Mouse (Mus musculus) brain, embryonic 18.5 days (tissue): Measurements from ENCODE around the gene Tirap.

Experiments
- DNase-seq: peaks from one replicate; pipeline ENCODE4 v3.0.0-alpha.2; 2012; ENCODE audit warnings: low read depth, low spot score

The Tirap gene

DNA sequence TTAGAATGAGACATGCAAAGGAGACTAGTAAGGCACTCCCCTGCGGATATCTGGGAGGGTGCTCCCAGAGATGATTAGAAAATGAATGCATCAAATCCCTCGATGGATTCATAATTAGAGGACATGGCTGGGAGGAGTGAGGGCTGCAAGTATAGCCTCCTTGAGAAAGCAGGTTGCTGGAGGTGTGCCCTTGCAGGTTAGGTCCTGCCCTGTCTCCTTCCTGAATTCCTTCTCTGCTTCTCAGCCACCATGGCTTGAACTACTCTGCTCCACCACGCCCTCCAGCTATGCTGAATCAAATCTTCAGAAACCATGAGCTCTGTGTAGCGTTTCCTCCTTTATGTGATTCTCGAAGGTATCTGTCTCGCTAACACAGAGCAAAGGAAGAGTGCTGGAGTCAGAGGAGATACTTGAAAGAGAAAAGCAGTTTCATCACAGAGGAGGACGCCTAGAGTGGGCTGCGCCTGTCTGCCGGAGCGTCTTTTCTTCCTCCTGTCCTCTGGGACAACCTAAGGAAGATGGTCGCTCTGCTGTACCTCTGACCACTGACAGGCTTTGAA, 7.0 kb downstream of the Tirap start:
- DNase-seq, result no peak

DNA sequence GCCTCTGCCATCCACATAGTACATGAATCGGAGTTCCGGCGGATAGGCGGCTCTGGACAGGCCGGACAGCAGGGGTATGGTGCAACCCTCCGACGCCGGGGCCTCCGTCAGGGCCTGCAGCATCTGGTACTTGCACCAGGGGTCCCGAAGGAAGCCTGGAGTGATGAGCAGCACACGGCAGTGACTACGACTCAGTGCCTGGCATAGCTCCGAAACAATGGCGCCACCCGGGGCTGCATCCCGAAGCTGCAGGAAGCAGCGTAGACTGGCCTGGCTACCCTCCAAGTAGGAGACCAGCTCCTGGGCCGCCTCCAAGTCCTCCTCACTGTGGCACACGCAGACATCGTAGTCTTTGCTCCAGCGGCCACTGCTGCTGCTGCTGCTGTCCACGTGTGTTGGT, 11.4 kb downstream of the Tirap start:
- no peak for DNase-seq

DNA sequence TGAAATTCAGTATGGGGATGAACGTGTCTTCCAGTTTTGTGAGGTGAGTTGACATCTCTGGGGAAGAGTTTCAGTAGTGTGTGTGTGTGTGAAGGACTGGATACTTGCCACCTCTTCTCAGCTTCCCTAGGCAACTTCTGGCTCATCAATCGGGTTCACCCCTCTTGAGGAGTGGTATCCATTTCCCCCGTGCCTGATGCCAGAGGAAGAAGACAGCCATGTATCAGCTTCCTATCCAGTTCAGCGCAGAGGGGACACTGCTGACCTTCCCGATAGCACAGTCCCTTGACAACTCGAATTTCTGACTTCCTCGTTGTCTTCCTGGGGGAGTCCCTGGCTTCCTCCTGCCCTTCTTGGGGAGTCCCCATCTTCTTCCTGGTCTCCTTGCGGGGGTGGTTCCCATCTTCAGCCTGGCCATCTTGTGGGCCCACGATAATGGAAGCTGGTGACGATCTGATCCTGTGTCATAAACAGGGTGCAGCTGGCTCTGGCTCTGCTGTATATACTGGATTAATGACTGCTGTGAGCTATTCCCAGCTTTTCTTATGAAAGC, 12.7 kb downstream of the Tirap start:
- no peak for DNase-seq

DNA sequence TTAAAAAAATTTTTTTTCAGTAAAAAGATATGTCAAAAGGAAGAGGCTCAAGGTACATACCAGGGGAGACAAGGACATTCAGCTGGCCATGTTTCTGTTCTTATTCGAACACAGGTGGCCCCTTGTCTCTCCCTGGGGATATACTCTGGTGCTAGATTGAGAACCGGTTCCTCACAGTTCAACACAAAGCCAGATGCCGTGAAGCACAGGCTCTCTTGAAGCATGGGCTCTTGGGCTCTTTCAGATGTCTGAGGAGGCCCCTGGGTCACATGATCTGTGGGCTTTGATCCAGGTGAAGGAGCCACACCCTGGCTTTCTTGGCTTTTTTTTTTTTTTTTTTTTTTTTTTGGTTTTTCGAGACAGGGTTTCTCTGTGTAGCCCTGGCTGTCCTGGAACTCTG, 13.7 kb downstream of the Tirap start:
- DNase-seq, result no peak

DNA sequence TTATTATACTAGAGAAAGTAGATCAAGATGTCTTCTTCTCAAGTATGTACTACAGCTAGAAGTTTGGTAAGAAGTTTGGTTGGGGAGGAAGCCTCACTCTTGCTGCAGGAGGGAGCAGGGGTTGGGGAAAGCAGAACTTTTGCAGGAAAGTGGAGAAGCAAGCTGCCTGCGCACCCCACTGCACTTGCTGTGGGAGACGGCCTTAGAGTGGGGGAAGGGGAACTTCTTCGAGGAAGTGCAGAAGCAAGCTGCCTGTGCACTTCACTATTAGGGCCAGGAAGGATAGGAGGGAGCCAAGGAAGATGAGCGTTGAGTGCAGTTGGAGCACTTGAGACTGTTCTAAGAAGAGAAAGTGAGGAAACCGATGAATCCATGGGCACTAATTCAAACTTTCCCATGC, 16.7 kb downstream of the Tirap start:
- no peak for DNase-seq

DNA sequence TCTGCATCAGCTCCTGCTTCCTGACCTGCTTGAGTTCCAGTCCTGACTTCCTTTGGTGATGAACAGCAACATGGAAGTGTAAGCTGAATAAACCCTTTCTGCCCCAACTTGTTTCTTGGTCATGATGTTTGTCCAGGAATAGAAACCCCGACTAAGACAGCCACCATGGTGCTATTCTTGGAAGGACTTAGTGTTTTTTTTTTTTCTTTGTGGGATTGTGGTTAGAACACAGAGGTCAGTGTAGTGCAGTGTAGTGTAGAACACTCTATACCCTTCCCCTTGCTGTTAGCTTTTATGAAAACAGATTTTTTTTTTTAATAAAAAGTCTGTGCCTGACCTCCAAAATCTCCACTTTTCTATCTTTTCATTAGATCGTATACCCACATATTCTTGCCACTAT, 17.3 kb downstream of the Tirap start:
- no peak for DNase-seq

DNA sequence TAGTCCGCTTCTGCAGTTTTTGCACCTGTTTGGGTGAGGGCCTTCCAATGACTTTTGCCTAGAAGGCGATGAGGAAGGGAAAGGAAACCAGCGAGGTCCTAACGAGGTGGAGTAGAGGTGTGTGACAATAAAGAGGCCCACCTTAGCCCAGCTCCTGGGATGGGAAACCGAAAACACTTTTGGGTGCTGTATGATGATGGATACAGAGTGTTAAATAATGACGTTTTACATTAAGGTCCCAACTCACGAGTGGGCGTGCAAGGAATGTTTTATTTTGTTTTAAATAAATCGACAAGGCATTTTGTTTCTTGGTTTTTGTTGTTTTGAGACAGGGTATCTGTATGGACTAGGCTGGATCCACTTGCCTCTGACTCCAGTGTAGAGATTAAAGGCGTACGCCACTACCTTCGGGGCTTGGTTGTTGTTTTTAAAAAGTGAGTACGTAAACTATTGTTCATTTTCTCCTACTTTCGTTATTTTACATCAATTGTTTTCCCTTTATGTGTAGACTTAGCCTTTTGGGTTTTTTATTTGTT, 23.9 kb downstream of the Tirap start:
- DNase-seq, result no peak

DNA sequence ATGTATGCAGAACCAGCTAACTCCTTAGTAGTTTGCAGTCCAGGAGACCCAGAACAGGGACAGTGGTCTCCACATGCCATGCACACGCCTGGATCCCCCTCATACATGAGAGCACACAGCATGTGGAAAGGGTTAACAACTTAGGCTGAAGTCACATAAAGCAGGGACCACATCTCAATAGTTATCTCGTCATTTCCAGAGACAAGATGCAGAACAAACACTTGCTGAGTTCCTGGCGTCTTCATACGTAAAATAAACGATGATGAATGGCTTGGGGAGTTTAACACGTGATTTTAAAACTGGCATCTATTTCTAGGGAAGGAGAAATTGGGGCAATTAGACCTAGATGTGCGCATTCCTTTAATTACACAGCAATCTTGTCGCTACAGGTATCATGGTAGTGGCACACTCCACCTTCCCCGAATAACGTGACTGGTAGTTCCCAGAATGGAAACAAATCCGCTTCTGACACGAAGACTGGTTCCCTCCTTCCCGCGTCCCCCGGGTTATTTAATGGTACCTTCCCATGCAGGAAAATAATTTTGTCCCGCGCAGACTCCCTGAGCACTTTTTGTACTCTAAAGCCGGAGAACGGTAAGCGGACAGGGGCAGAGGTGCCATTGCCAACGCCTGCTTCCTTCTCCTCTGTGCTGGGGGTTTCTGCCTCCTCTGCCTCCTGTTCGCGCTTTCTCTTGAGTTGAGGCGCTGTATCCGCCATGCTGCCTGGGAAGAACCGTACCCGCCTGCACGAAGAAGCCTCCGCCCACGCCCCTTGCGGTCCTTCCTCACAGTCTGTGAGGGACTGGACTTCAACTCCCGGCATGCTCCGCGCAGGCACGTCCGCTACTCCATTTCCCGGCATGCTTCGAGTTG, 24.6 kb downstream of the Tirap start, which contains the start of gene Dcps:
Gene Dcps (minus strand): TSS at position 811 of the 873 bp plus-strand sequence.
- peak; percentile 92 for DNase-seq

DNA sequence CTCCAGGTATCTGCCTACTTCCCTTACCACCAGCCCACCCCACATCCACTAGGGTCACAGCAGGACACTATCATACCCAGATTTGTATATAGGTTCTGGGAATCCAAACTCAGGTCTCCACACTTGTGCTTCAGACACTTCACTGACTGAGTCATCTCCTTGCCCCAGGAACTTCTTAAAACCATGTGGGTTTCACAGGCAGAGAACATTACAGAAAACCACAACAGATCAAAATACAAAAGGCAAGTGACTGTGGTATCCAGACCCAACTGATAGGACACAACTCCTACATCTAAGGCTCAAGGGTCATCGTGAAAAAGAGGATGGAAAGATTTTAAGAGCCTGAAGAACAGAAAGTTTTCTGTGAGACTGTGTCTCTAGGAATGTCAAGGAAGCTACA, 26.8 kb downstream of the Tirap start:
- DNase-seq, result no peak

DNA sequence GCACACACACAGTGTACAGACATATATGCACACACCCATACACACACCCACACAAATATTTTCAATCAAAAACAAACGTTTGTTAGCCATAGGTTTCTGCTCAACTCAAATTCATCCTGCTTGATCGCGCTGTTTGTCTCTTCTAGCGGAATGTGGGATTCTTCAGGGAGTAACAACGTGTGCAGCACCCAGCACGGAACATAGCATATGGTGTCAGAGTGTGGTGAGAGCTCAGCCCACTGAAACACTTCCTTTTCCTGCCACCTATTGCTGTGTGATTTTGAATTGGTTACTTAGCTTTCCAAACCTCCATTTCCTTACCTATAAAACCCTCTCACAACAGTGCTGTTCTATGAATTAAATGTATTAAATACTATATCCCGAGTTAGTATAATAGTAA, 30.0 kb downstream of the Tirap start:
- DNase-seq, result no peak

DNA sequence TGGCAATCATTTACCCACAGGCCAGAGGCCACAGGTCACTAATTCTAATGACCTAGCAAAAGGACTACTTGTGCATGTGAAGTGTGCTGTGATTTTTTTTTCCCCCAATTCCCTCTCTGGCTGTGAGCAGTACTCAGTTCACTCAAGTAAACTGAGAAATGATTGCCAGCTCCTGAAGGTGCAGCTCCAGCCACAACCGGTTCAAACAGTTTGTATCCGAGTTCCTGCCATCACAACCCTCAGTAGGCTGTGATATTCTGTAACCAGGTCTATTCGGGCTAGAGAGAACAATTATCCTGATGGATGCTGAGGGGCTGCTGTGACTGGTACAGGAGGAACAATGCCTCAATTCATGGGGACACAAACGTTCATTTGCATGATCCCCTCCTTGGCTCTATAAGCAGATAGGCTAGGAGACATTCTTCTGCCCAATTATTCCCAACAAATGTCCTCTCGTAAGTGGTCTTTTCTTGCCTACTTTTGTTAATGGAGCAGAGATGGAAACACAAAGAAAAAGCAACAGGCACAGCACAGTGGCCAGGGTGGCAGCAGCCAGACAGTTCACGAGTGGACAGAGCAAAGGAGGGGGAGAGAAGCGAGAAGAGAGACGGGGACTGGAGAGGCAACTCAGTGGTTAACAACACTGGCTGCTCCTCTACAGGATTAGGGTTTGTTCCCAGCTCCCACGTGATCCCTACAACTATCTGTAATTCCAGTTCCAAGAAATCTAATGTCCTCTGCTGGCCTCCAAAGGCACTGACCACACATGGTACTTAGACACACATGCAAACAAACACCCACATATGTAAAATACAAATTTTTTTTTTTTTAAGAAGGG, 33.1 kb downstream of the Tirap start:
- DNase-seq, result no peak

DNA sequence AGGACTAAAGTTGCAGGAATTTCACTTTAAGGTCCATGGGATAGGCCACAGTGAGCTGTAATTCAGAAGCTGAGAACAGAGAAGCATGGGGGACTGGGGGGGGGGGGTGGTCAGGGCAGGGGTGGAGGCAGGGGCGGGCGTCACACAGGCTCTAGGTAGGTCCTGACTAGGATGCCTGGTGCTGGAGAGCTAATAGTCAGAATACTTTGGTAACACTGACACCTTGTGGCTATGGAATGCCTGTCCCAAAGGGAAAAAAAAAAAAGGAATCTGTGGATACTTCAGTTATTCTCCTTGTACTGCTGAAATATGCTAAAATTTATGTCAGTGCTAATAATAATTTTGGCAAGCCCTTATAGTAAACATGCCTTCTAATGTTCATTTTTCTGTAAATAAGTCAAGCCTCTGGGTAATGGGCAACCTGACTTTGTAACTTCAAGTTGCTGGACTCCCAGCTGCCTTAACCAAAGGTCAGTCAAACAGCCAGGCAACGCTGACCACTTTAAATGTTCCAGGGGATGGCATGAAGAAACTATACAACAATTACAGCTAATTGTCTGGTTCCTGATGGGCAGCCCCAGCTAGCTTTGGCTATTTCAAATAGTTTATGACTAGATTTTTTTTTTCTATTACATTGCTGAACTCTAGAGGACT, 33.8 kb downstream of the Tirap start:
- peak; percentile 14 for DNase-seq

DNA sequence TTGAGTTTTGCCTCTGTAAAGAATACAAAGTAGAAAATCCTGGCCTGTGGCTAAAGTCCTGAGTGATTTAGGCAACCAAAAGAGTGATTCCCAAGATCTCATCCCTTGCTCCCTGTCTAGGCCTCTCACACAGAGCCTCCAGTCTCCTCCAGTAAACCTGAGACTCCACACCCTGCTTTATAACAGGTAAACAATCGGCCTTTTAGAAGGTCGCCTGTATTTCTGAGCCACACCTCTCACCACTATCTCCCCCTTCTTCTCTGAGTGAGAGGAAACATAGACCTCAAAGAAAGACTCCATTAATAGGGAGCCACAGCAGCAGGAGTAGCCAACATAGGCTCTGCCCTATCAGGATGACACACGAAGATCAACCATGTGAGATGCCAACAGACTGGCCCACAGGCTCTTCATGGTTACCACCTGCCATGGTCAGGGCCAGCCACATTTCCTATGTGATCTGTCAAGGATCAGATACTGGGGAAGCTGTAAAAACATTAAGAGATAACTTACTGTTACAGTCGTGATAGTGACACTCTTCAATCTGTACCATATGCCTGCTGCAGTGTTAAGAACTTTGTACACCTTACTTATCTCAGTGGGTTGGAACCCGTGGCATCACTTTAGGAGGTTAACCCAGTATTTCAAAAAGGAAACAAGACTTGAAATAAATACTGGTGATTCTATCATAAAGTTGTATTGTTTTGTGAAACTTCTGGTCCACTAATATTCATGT, 35.8 kb downstream of the Tirap start:
- no peak for DNase-seq

DNA sequence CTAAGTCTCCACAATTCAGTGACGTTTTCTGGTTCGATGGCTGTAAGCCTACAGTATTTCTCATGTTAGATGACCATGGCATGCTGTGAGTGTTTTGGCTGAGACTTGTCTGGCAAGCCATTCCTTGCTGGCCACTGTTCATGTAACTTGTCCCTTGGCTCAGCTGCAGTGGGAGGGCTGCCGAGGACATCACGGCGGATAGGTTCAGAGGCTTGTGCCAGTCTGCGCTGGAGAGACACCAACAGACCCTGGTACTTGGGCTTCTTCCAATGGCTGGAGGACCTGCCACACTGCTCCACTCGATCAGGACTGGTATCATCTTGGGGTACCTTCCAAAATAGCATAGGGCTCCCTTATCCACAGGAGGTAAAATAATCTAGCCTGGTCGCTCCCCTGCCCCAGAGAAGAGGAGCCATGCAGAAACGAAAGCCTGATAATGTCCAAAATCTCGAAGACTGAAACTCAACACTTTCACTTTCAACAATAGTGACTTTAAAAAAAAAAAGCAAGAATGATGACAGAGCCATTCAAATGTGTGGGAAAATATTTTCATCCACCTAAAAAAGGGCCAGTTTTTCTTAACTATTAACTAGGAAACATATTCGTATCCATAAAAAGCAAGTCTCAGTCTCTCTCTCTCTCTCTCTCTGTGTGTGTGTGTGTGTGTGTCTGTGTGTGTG, 36.9 kb downstream of the Tirap start:
- DNase-seq, result no peak

DNA sequence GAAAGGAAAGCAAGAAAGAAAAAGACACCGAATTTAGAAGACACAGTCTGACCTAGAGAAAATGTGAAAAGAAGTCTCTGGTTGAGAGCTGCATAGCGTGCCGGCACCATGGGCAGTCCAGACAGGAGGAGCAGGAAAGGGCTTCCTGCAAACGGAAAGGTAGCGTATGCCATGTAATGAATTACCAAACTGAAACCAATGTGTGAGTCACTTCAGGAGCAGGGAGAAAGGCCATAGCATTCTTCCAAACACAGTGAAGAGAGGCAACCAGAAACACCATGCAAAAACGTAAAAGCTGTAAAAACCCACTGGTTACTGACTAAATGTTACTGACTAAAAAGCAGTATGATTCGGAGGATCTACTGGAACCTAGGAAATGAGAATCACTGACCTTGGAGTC, 38.4 kb downstream of the Tirap start:
- no peak for DNase-seq

DNA sequence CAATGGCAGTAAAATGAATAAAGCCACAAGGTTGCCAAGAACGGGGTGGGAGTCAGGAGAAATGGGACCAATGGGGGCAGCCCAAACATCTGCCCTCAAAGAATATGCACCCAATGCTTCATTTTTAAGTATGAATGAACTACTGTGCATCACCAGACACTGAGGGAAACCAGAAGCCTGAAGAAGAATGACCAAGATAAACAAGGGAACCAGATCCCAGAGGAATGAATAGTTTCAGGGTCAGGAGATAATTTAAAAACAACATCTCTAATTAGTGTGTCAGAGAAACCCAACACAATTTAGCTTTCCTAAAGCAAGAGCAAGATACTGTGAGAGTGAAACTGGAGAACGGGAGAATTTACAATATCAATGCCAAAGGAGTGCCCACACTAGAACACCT, 39.4 kb downstream of the Tirap start:
- DNase-seq, result no peak

DNA sequence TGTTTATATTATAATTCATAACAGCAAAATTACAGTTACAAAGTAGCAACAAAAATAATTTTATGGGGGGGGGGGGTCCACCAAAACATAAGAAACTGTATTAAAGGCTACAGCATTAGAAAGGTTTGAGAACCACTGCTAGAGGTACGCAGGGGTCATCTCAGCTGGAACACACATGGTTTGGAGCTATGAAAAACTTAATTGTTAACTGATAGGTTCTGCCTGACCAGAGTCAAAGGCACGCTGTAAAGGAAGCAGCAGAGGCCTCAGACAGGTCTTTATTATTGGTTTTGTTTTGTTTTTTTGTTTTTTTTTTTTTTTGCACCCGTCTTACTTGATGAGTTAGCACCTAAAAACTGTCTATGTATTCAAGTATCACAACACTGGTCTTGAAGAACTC, 41.6 kb downstream of the Tirap start:
- no peak for DNase-seq

DNA sequence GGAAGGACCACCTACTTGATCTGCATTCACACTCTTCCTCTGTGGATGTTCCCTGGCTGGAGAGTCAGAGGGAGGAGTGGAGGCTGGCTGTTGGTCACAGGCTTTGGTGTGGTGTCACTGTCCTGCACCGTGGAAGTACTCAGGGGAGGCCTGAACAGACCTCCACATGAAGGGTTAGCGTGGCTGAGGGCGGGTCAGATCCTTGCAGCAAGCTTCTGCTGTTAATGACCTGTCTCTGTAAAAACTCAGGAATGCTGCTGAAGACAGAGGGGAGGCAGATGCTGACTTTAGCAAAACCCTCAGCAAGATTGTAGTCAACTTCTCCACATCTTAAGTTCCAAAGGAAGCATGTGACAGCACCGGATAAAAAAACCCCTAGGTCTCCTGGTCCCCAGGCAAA, 43.2 kb downstream of the Tirap start:
- no peak for DNase-seq

DNA sequence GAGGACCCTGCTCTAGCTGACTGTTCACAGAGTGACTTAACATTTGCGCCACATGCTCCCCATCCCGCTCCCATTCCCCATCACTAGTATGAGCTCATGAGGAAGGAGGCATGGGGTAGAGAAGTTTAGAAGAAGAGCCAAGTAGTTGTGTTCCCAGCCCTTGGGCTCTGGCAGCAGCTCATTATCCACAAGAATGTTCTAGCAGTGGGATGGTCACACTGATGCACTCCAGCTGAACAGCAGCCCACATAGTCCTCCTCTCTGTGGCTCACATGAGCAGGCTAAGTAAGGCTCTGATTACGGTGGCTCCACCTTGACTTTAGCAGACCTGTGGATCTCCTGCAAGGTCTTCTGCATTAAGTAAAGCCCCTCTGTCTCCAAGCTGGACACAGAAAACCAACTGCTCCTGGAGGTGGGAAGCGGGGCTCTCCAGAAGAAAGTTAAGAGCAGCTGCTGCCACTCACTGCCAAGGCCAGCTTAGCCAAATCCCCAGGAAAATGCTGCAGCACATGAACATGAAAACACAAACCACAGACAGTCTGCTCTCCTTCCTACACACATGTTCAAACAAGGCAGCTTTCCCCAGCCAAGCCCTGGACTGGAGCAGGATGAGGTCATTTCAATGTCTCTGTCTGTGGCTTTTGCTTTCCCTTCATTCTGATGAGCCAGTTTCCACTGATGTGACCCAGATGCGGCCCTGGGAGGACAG, 43.9 kb downstream of the Tirap start:
- DNase-seq, result no peak

DNA sequence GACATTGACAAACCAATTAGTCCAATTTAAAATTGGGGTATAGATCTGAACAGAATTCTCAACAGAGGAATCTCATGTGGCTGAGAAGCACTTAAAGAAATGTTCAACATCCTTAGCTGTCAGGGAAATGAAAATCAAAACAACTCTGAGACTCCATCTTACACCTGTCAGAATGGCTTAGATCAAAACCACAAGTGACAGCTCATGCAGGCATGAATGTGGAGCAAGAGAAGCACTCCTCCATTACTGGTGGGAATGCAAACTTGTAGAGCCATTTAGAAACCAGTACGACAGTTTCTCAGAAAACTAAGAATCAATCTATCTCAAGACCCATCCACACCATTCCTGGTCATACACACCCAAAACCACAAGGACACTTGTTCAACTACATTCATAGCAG, 47.2 kb downstream of the Tirap start:
- DNase-seq, result no peak
